Mouse (Mus musculus) ES-E14 (cell line): ENCODE results near the gene Wnt9b.

Source experiments
- CHD2 ChIP-seq: IDR thresholded peaks from 2 replicates; pipeline ENCODE4 v1.6.1; 2014; ENCODE audit warnings: mild to moderate bottlenecking, low read depth, low read length, inconsistent platforms
- HCFC1 ChIP-seq: IDR thresholded peaks from 2 replicates; pipeline ENCODE4 v1.6.1; 2012; ENCODE audit warnings: low read length, inconsistent platforms, borderline replicate concordance; ENCODE audit not compliant: insufficient read depth
- ZC3H11A ChIP-seq: IDR thresholded peaks from 2 replicates; pipeline ENCODE4 v1.6.1; 2012; ENCODE audit warnings: low read depth, mild to moderate bottlenecking, inconsistent platforms, low read length, borderline replicate concordance
- ZNF384 ChIP-seq: IDR thresholded peaks from 2 replicates; pipeline ENCODE4 v1.6.1; 2012; ENCODE audit warnings: low read depth, low read length, inconsistent platforms

GRCm38 (mm10) chr11:103724331-103724771 is 25.3 kb downstream of the Wnt9b start:
- TF ChIP-seq ZNF384: no peak
- TF ChIP-seq ZC3H11A: no peak
- no peak for TF ChIP-seq HCFC1
- TF ChIP-seq CHD2: no peak
